Mouse (Mus musculus) kidney, adult 2 months (tissue): ENCODE data around the gene Mdga2.

Experiments
- CTCF ChIP-seq: fragments of 200-500 bp; conservative IDR thresholded peaks from 2 replicates; pipeline ENCODE4 v1.5.1; 2011; ENCODE audit warnings: low read depth, mild to moderate bottlenecking, control low read depth, low read length, moderate library complexity, mixed read lengths; ENCODE audit not compliant: insufficient read depth, insufficient read length
- POLR2A ChIP-seq: fragments of 200-500 bp; IDR thresholded peaks from one replicate; pipeline ENCODE4 v1.6.1; 2011; ENCODE audit warnings: low read depth, low read length, control low read depth

DNA sequence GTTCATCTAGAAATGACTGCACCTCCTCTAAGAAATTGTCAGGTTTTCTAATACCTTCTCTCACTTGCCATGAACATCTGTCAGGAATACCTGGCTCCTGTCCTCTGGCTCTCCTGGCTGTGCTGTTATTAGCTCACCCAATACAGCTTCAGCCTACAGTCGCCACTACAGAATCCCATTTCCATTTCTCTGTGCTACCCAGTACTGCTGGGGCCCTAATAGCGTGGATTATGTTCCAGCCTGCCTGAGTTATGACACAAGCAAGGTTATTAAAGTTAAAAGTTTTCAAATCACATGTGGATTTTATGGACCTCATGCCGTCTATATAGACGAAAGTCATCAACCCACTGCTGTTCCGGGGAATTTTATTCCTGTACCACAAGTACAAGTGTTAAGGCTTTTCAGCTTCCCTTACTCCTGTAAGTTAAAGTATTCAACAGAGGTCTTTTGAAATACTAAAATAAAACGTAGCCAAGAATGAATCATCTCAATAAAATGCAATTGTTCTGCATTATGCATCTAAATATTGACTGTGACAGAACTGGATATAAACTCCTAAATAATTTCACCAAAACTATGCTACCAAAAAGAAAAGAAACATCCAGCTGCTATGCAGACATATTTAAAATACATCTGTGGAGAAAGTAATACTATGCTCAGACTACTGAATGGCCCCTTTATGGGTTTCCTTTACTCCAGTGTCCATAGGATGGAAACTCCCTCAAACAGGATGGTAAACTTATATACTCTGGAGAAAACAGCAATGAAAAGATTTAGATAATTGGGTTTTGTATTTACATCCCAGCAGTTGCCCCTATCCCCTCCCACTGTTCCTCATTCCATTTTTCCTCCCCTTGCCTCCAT lies 103.5 kb downstream of the Mdga2 start:
- TF ChIP-seq POLR2A (no peak), CTCF (no peak)
